Comparison of ENCODE assay signal across 19 mouse cellular contexts in genomic region chr5:77133960-77134359, GRCm38 (mm10). TPM values are rescaled to one million over a fixed set of nuclear protein-coding genes. Genes with fewer than 3 reads are reported as not detected.
A peak's percentile ranks its signal among the peaks of the same experiment; 100 is the strongest.
DNase-seq lines count a peak whose midpoint lies in the region; ATAC-seq lines count a peak whose summit lies in the region.
"Had no signal": no experiment of that assay in that cellular context is flagged by ENCODE, and none has a peak within 500 bp of the region (broad histone marks: within the 10 kb centered on the region; RNA-seq: fewer than 3 reads in every experiment).

No protein-coding gene starts in this region.

- no peaks in the 10 kb centered on the region for H3K36me3 ChIP-seq in limb, embryonic 13.5 days
- no peaks in the 10 kb centered on the region for H3K36me3 ChIP-seq in limb, embryonic 10.5 days
- H3K36me3 ChIP-seq in forebrain, embryonic 11.5 days (ENCODE audit: control insufficient read depth, insufficient read depth, low read length) = no peaks in the 10 kb centered on the region
- H3K36me3 ChIP-seq in forebrain, embryonic 16.5 days (ENCODE audit: control insufficient read depth, insufficient read depth) = no peaks in the 10 kb centered on the region
- H3K36me3 ChIP-seq: forebrain, embryonic 12.5 days; heart, embryonic 10.5 days; hindbrain, embryonic 15.5 days; limb, embryonic 12.5 days; stomach, embryonic 15.5 days had no signal

- no peaks in the 10 kb centered on the region for H3K9me3 ChIP-seq in limb, embryonic 13.5 days
- no peaks in the 10 kb centered on the region for H3K9me3 ChIP-seq in limb, embryonic 10.5 days (replicated peaks)
- no peaks in the 10 kb centered on the region; the same call in 1 of the 2 replicates for H3K9me3 ChIP-seq in forebrain, embryonic 11.5 days (ENCODE audit: control insufficient read depth, low read length)
- H3K9me3 ChIP-seq in forebrain, embryonic 16.5 days (ENCODE audit: control insufficient read depth, low read length) = 0 out of 2 replicates have a peak, but pooled peaks cover under 1% of the 10 kb centered on the region
- H3K9me3 ChIP-seq: forebrain, embryonic 12.5 days; heart, embryonic 10.5 days; hindbrain, embryonic 15.5 days; limb, embryonic 12.5 days; stomach, embryonic 15.5 days had no signal

- H3K4me3 ChIP-seq in limb, embryonic 13.5 days = no peak overlapping the region
- no peak overlapping the region for H3K4me3 ChIP-seq in limb, embryonic 10.5 days
- H3K4me3 ChIP-seq in forebrain, embryonic 11.5 days (ENCODE audit: low read depth, low read length) = no peak overlapping the region
- no peak overlapping the region for H3K4me3 ChIP-seq in forebrain, embryonic 16.5 days (replicated peaks; ENCODE audit: low read length)
- H3K4me3 ChIP-seq: forebrain, embryonic 12.5 days; heart, embryonic 10.5 days; hindbrain, embryonic 15.5 days; layer of hippocampus, adult 2 months; limb, embryonic 12.5 days; stomach, embryonic 15.5 days had no signal

- no peak for DNase-seq in limb, embryonic 10.5 days (ENCODE audit: low spot score)
- DNase-seq in gastrocnemius, postnatal 25 days = peak; percentile 50
- no peak for DNase-seq in forebrain, embryonic 11.5 days (ENCODE audit: low spot score)
- DNase-seq: cerebellum, postnatal 10 days; kidney, adult 18-20 months; kidney, postnatal 10 days; lung, postnatal 14 days; spleen, adult 18-20 months had no signal

- H3K9ac ChIP-seq in limb, embryonic 13.5 days = no peak overlapping the region
- no peak overlapping the region for H3K9ac ChIP-seq in forebrain, embryonic 11.5 days (ENCODE audit: low read length)
- H3K9ac ChIP-seq in forebrain, embryonic 16.5 days (replicated peaks; ENCODE audit: low read depth, low read length) = no peak overlapping the region
- H3K9ac ChIP-seq: forebrain, embryonic 12.5 days; hindbrain, embryonic 15.5 days; limb, embryonic 12.5 days; stomach, embryonic 15.5 days had no signal

- 55% methylated on average over 5 of the region's 5 CpGs for WGBS in limb, embryonic 13.5 days
- WGBS in limb, embryonic 10.5 days = 78% methylated on average over 5 of the region's 5 CpGs
- WGBS in forebrain, embryonic 11.5 days = 82% methylated on average over 5 of the region's 5 CpGs
- 80% methylated on average over 5 of the region's 5 CpGs for WGBS in forebrain, embryonic 16.5 days

- H3K27ac ChIP-seq in limb, embryonic 13.5 days = no peak overlapping the region
- H3K27ac ChIP-seq in limb, embryonic 10.5 days = no peak overlapping the region
- no peak overlapping the region for H3K27ac ChIP-seq in forebrain, embryonic 11.5 days (ENCODE audit: low read depth, low read length)
- H3K27ac ChIP-seq in forebrain, embryonic 16.5 days (ENCODE audit: low read length) = no peak overlapping the region
- H3K27ac ChIP-seq: forebrain, embryonic 12.5 days; hindbrain, embryonic 15.5 days; layer of hippocampus, adult 2 months; stomach, embryonic 15.5 days had no signal

- peaks cover 22% of the 10 kb centered on the region for H3K4me1 ChIP-seq in limb, embryonic 13.5 days
- peaks cover 13% of the 10 kb centered on the region; the same call in 1 of the 2 replicates for H3K4me1 ChIP-seq in limb, embryonic 10.5 days
- H3K4me1 ChIP-seq in forebrain, embryonic 11.5 days (replicated peaks; ENCODE audit: control insufficient read depth, insufficient read depth, low read length) = peaks cover 7% of the 10 kb centered on the region; the same call in 1 of the 2 replicates
- 0 out of 2 replicates have a peak, but pooled peaks cover 5% of the 10 kb centered on the region for H3K4me1 ChIP-seq in forebrain, embryonic 16.5 days (replicated peaks; ENCODE audit: control insufficient read depth, insufficient read depth, low read length)
- H3K4me1 ChIP-seq: stomach, embryonic 15.5 days had no signal

- H3K4me2 ChIP-seq in limb, embryonic 13.5 days (replicated peaks) = no peak overlapping the region
- H3K4me2 ChIP-seq in forebrain, embryonic 11.5 days (ENCODE audit: low read depth, low read length, severe bottlenecking) = no peak overlapping the region
- H3K4me2 ChIP-seq in forebrain, embryonic 16.5 days (ENCODE audit: low read length) = no peak overlapping the region
- H3K4me2 ChIP-seq: forebrain, embryonic 12.5 days; hindbrain, embryonic 15.5 days; limb, embryonic 12.5 days; stomach, embryonic 15.5 days had no signal

- ATAC-seq in limb, embryonic 13.5 days (ENCODE audit: low FRiP score, low read depth) = peak; percentile 81
- peak; percentile 10 for ATAC-seq in CD4-positive, CD25-positive, alpha-beta regulatory T cell, adult 4 months
- no peak for ATAC-seq in forebrain, embryonic 11.5 days (replicated peaks; ENCODE audit: low FRiP score)
- ATAC-seq in forebrain, embryonic 16.5 days = no peak
- no peak for ATAC-seq in megakaryocyte, adult 5-6 weeks (ENCODE audit: poor library complexity, severe bottlenecking)
- ATAC-seq: midbrain, embryonic 16.5 days had no signal

- no peaks in the 10 kb centered on the region for H3K27me3 ChIP-seq in limb, embryonic 13.5 days
- H3K27me3 ChIP-seq in limb, embryonic 10.5 days (ENCODE audit: low read depth, poor library complexity, severe bottlenecking) = no peaks in the 10 kb centered on the region
- H3K27me3 ChIP-seq in forebrain, embryonic 11.5 days (ENCODE audit: control insufficient read depth, insufficient read depth, low read length) = peaks cover 2% of the 10 kb centered on the region; the same call in 1 of the 2 replicates
- H3K27me3 ChIP-seq in forebrain, embryonic 16.5 days (replicated peaks; ENCODE audit: control insufficient read depth, insufficient read depth, low read length) = no peaks in the 10 kb centered on the region
- H3K27me3 ChIP-seq: hindbrain, embryonic 15.5 days; limb, embryonic 12.5 days; stomach, embryonic 15.5 days had no signal

RNA-seq across cellular contexts. Expression of gene Hopx, which starts 19.0 kb away (rescaled TPM):
- 0.45 and 0.68 TPM in 2 replicates for polyA plus RNA-seq in limb, embryonic 13.5 days (2015; fragmentation: Nextera tagmentation; extraction: Ambion mirVana)
- not detected in 2 replicates for polyA plus RNA-seq in limb, embryonic 10.5 days (2016; fragmentation: Nextera tagmentation; extraction: Ambion mirVana)
- polyA plus RNA-seq in CD4-positive, CD25-positive, alpha-beta regulatory T cell, adult 4 months (2017; shearing (Covaris generic)) = 10 to 100 TPM; 16.4 to 20.4 TPM
- total RNA-seq in gastrocnemius, postnatal 25 days (2021) = 1 to 10 TPM; 3.4 to 5.7 TPM
- polyA plus RNA-seq in forebrain, embryonic 11.5 days (2014; fragmentation: Nextera tagmentation; extraction: Ambion mirVana) = 0.63 and 0.87 TPM in 2 replicates
- 1.2 and 1.6 TPM in 2 replicates for polyA plus RNA-seq in forebrain, embryonic 16.5 days (2015; fragmentation: Nextera tagmentation; extraction: Ambion mirVana)
- total RNA-seq in megakaryocyte, adult 5-6 weeks (2015) = 104 and 127 TPM in 2 replicates
- total RNA-seq in megakaryocyte, adult 5-6 weeks (2017) = 35.5 and 46.3 TPM in 2 replicates
- polyA plus RNA-seq: limb, embryonic 12.5 days had no signal

Comparison
In these comparisons a context has a peak if more than half of its experiments do, and no peak if none do; other contexts are left out.
1. ATAC-seq: peak in limb, embryonic 13.5 days (single experiment) and CD4-positive, CD25-positive, alpha-beta regulatory T cell, adult 4 months (single experiment); none in forebrain, embryonic 11.5 days (single experiment), forebrain, embryonic 16.5 days (single experiment) and megakaryocyte, adult 5-6 weeks (single experiment).